Mouse (Mus musculus): Measurements from ENCODE around the gene Med15.
A peak's percentile ranks its signal among the peaks of the same experiment; 100 is the strongest.

Med15 gene

DNA sequence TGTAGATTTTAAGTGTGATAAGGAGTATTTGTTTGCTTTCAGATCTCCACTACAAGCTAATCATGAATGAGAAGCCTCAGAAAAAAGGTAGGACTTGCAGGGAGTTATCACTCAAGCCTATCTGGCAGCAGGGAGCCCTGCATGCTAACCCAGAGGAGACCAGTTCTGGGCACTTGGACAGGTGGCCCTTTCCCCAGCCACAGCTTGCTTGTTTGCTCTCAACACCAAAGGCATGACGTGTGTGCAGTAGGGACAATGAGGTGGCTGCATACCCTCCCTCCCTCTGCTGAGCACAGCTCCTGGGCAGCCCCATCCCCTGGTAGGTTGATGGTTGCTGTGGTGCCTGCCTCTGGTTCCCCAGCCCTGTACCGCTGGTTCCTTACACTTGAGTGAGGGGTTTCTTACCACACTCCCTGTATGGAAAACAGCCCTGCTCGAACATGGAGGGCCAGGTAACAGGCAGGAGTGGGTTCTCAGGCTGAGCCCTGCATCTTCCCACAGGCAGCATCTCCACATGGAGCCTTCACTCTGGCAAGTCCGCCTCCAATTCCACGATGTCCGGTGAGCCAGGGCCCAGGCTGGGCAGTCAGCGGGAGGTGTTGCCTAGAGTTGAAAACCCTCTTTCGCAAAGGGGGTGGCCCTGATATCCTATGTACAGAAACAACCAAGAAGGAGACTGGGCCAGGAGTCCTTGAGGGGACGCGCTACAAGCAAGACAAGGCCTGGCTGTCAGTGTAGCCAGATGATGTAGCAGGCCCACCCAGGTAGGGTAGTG, 84.9 kb downstream of the Med15 start:
- DNase-seq (ENCODE audit: low spot score): no peak

DNA sequence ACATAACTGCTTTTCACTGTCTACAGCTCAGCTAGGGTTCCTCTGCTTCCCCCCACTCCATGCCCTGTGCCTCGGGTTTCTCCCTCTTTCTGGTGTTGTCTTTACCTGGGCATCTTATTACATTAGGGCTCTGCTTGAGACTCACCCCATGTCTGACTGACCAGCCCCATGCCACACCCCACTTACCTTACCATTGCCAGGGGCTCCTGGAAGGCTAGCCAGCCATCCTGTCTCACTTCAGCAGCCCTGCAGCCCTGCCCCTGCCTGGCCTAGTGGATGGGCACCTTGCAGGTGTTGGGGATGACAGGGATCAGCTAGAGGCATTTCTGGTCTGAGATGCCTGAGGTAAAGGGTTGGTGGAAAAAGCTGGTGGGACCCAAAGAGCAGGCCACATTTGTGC, 85.5 kb downstream of the Med15 start:
- DNase-seq (ENCODE audit: low spot score): no peak

DNA sequence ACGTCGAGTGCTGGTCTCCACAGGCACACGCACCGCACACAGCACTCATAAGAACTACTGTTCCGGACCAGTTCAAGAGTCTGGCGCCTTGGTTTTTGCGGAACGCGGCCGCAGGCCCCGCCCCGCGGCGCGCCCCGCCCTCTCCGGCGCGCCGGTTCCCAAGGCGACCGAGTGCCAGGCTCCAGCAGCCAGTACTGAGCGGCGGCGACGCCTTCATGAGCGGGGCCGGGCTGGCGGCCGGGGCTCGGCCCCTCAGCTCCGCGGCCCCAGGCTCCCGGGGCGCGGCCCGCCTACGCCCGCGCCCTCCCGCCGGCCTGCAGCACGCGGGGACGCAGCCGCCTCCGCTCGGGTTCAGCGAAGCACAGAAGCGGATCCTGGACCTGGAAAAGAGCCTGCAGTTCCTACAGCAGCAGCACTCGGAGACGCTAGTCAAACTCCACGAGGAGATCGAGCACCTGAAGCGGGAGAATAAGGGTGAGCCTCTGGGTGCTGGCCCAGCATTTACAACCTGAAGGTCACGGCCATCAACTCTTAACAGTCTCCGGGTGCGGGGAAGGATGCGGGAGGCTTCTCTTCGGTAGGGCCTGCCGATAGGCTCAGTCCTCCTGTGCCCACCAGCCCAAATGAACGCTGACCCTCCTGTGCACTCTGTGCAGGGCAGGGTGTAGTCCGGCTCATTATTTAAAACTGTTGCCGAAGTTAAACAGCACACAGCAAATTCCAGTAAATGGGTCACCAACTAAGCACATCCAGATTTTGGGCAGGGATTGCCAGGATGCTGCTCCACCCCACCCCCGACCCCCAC, 86.2 kb downstream of the Med15 start, which contains the start of gene Ccdc74a:
Ccdc74a (plus strand) TSS at position 161 of the 805 bp plus-strand sequence.
- DNase-seq (ENCODE audit: low spot score): peak; percentile 78

DNA sequence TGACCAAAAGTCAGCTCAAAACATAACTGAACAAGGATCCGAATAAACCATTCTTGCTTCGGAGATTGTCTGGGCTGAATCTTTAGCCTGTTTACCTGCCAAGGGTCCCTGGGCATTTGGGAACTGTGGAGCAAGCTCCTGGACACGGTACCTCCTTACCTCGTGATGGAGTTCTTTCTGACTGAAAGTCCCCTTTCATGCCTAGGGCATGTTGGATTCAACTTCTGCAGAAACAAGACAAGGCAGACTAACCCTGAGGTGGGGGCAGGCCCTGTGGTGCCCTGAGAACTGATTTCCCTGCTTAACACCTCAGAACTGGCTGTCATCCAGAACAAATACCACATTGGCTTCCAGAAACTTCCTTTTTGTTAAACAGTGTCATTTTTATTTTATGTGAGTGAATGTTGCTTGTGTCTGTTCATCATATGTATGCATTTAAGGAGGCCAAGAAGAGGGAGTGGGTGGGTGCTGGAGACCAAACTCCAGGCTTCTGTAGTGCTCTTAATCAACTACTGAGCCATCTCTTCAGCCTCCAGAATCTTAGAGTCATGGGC, 89.2 kb downstream of the Med15 start:
- DNase-seq (ENCODE audit: low spot score): no peak

DNA sequence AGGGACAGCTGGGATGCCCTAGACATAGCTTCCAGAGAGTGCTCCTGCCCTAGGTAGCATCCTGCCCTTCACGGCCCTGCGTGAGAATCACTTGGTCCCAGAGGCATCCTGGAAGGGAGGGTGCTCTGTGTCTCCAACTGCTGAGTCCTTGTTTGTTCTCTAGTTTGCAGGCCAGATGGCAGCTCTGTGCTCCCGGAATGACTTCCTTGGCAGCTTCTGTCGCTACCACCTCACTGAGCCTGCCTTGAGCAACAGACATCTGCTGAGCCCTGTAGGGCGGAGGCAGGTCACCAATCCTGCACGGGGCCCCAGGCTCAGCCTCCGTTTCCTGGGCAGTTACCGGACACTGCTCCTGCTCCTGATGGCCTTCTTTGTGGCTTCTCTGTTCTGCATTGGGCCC, 90.4 kb downstream of the Med15 start:
- no peak for DNase-seq (ENCODE audit: low spot score)

DNA sequence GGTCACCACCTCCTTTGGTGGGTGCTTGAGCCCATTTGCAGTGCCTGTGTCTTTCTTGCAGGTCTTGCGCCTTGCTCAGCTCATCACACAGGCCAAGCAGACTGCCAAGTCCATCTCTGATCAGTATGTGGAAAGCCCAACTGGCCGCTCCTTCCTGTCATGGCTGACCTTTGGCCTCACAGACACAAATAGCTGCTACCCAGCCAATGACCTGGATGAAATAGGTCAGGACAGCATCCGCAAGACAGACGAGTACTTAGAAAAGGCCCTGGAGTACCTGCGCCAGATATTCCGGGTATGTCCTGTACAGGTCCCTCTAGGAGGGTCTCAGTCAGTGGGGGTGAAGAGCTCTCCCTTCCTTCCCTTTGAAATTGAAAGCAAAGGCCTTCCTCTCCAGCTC, 91.4 kb downstream of the Med15 start:
- DNase-seq (ENCODE audit: low spot score): no peak

DNA sequence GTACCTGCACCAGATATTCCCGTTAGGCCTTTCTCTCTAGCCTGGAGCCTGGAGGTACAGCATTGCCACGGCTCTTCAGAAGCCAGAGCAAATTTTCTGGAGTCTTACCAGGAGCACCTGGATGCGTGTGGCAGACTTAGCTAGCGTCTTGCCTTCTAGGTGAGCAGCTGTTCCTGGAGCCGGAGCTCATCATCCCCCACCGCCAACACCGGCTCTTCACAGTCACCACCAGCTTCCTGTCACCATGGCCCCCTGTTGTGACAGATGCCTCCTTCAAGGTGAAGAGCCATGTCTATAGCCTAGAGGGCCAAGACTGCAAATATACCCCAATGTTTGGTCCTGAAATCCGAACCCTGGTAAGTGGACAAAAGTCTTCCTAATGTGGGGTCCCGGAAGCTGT, 92.0 kb downstream of the Med15 start:
- no peak for DNase-seq (ENCODE audit: low spot score)

DNA sequence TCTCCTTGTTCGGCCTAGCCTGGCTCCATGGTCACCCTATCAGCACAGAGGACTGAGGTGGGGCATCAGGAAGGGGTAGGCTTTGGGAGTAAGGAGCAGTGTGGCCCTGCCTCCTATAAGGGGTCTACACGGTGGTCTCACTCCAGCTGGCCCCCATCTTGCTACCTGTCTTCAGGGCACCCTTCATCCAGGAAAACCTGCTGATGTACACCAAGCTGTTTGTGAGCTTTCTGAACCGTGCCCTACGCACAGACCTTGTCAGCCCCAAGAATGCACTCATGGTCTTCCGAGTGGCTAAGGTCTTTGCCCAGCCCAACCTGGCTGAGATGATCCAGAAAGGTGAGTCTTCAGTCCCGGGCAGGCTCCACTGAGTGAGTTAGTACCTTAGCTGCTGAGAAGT, 92.7 kb downstream of the Med15 start:
- DNase-seq (ENCODE audit: low spot score): no peak

DNA sequence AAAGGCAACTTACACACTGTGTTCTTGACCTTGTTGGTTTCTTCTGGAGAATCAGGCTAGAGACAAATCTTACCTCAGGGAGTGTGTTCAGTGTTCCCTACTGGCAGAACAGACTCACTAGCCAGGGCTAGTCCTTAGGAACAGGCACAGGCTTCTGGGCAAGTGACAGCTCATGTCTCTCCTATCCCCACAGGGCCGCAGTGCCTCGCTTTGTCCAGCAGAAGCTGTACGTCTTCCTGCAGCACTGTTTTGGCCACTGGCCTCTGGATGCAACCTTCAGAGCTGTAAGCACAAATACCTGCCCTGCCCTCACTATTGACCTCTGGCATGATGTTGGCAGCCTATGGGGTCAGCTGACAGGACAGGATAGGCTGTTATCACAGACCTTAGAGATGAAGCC, 93.6 kb downstream of the Med15 start:
- no peak for DNase-seq (ENCODE audit: low spot score)

DNA sequence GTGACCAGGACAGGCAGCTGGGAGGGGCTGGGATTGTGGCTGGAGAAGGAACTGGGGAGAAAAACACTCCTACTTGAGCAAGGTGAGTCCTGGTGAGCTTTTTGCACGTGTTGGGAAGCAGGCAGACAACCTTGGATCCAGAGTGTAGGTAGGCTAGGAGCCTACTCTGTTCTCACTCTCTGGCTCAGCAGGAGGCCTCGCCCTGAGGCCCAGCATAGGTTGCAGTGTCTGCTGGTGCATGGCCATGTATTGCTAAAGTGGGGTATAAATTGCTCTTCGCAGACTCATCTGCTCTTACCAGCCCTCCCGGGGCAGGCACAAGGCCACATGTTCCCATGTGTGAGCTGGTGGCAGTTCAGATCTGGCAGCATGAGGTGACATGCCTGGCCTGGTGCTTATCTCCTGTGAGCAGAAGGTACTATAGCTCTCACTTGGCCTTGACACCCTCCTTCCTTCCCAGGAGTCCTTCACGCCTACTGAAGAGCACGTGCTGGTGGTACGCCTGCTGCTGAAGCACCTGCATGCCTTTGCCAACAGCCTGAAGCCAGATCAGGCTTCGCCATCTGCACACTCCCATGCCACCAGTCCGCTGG, 94.6 kb downstream of the Med15 start:
- no peak for DNase-seq (ENCODE audit: low spot score)

DNA sequence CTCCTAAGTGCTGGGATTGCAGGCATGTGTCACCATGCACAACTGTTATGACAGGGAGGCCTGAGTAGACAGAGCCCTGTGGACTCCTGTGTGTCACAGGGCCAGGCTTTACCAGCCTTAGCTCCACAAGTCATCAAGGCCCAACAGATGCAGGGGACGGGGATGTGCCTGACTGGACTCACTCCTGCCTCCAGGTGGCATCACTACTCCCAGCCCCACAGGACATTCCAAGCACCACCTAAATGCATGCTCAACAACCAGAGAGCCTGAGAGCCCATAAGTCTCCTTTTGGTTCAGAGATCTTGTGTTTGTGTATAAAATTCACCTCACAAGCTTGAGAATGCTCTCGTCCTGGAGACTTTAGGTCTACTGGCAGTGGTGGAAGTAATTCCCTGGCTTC, 95.1 kb downstream of the Med15 start:
- DNase-seq (ENCODE audit: low spot score): no peak

DNA sequence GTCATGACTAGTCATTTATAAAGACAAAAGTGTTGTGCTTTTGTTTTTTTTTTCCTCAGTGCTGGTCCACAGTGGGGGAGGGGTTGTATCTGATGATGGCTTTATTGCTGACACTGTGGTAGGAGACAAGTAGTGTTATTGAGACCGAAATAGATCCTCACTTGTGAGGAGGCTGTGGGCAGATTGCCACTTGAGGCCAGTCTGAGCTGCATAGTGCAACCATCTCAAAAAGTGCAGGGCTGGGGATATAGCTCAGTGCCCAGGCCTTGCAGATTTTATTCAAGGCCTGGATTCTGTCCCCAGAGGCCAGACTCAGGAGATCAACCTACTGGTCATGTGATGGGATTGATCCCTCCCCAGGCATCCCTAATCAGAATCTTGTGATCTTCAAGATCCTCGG, 95.8 kb downstream of the Med15 start:
- no peak for DNase-seq (ENCODE audit: low spot score)

DNA sequence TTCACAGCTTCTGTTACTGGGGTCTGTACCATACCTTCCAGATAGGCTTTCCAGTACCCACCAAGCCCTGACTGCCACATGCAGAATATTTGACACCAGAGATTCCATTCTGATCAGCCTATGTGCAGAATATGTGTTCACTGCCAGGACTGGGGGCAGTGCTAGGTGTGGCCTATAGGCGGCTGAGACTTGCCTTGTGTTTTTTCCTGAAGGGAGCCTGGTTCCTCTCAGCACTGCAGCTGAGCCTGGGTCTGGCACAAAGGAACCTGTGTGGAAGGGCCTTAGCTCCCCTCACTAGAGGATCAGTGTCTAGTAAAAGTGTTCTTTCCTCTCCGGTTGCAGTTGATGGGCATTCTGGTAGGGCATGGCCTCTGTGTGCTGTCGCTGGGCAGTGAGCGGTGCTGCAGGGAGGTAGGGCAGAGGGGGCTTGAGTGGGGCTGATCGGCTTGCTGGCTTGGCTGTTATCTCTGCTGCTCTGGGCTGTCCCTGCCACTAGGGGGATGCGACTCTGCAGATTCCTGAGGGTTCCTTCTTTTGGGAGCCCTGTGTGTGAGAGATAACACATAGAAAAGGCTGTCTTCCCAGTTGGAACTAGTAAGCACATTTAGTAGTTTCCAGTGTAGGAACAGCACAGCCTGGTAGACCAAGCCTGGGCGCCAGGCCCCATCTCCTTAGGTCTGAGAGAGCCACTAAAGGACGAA, 99.1 kb downstream of the Med15 start:
- no peak for DNase-seq (ENCODE audit: low spot score)

DNA sequence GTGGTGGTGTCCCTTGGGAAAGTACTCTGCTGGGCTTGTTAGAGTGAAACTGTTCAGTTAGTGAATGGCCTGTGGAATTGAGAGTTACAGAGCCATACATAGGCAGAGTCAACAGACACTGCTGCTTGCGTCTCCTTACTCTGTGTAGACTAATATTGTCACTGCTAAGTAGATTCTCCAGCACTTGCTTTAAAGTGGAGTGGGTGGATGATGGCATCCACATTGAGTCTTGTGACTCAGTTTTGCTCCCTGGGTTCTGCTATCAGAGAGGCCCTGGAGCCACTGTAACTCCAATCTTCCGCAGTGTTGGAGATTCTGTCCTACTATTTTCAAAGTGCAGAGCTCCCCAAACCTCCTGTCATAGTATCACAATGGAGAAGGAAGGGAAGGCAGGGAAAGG, 100.1 kb downstream of the Med15 start:
- DNase-seq (ENCODE audit: low spot score): no peak

DNA sequence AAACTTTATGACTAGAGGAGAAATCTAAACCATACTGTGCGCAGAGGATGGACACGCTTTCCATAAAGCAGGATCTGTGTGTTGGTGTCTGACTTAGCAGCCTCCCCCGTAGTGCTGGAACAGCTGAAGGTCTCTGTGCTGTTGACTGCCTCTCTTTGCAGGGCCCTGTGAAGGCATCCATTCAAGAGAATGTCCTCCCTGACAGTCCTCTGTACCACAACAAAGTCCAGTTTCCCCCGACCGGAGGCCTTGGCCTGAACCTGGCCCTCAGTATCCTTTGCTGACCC, 106.5 kb downstream of the Med15 start:
- no peak for DNase-seq (ENCODE audit: low spot score)

DNA sequence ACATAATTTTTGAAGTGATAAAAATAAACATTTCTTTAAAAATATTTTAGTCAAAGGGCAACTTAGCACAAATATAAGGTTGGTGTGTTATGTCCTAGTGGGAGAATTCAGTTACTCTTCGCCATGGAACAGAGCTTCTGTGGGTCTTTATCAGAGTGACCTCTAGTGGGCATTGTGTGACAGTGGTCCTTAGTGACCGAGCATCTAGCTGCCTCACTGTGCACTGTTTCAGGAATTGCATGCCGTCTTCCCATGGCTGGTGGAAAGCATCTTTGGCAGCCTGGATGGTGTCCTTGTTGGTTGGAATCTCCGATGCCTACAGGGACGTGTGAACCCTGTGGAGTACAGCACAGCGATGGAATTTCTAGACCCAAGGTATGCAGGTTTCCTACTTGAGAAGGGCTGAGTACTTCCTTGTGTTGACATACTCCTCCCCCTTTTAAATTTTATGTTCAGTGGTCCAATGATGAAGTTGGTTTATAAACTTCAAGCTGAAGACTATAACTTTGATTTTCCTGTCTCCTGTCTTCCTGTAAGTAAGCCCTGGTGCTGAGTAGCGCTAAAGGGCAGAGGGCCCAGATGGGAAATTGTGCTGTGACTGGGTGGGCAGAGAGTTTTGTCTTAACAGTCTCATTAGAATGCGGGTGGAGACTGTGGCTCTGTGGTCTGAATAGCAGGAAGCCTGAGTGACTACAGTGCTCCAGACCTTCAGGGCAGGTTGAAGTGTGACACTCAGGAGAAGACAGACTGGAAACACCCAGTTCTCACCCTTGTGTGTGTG, 107.0 kb downstream of the Med15 start:
- no peak for DNase-seq (ENCODE audit: low spot score)

DNA sequence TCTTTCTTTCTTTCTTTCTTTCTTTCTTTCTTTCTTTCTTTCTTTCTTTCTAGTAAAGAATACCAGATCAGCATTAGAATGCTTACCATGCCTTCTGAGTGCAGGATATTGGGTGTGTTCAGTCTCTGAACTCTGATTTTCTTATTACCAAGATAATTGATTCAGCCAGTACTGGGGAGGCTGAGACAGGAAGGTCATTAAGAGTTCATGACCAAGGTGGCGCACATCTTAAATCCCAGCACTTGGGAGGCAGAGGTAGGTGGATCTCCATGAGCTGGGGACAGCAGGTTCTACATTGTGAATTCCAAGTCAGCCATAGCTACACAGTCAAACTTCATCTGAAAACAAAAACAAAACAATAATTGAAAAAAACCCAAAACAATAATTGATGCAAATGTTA, 110.8 kb downstream of the Med15 start:
- no peak for DNase-seq (ENCODE audit: low spot score)

DNA sequence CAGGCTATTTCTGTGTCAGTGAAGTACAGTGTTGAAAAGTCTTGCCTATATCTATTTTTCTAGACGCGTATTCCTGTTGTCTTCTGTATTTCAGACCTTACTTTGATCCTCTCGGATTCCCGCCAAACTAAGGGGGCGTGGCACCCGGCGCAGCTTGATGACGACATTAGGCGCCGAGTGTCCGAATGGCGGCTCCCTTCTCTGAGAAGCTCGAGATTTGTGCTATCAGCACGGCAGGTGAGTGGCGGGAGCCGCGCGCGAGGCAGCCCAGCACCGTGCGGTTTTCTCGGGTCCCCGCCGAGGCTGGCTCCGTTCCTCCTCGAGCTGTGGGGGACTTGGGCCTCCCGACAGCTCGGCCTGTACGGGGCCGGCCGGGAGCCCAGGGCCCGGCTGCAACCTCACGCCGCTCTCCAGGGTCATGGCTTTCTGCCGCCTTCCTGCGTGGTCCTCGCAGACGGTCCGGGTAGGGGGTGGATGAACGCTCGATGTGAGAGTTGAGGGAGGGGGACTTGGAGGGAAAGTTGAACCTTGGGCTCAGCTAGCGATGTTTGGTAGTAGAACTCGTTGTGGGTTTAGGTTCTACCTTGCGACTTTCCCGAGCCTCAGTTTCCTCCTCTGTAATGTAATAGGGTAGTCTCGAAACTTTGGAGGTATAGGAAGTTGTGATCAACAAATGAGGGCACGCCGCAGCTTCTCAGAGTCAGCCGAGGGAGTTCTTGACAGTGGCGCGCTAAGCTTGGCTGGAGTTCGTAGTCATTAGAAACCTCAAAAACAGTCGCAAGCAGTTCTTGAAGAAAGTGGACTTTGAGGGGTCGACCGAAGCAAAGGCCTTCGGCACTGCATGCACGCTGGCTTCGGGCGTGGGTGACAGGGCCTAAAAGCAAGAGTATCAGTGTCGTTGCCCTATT, 113.2 kb downstream of the Med15 start, which contains the start of gene Smpd4:
Smpd4 (plus strand) TSS at position 157 of the 908 bp plus-strand sequence.
- DNase-seq (ENCODE audit: low spot score): peak; percentile 91

DNA sequence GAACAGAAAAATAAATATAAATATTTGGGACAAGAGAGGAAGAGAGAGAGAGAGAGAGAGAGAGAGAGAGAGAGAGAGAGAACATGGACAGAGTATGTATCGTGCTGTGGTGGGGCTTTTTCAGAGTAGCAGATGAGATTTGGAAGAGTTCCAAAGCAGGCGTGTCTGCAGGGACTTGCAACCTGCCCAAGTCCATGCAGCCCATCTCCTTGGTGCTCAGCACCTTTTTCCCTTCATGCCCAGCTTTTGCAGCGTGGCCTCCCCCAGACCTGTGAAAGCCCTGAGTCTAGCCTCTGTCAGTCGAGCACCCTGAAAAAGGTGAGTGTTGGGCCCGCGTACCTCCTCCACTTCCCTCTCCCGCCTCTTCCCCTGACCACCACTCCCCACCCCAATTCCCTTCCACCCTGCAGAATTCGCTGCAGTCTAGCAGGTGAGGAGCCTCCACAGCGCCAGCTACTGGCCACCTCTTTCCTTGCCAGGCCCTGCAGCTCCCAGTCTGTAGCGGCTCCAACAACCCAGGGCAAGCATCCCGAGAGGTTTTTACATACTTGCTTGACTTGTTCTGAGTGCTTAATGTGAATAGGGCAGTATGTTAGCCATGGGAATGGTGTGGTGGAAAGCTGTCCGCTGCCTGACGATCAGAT, 114.6 kb downstream of the Med15 start:
- DNase-seq (ENCODE audit: low spot score): peak; percentile 63

DNA sequence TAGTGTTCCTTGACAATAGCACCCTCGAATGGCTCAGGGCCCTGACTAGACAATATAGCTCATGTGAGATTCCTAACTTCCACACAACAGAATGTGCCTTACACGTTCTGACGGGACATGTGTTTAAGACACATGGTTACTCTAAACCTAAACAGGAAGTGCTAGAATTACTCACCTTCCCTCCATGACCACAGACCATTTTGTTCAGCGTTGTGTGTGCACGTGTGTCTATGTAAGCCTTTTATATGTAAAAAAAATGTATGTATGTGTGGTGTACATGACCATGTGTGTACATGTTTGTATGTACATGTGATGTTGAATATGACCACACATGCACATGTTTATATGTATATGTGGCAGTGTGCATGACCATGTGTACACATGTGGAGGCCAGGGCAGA, 116.5 kb downstream of the Med15 start:
- DNase-seq (ENCODE audit: low spot score): no peak

All from testis, postnatal 14 days (tissue).